Mouse (Mus musculus): Measurements from ENCODE around the gene Zfp870.

The Zfp870 gene

DNA sequence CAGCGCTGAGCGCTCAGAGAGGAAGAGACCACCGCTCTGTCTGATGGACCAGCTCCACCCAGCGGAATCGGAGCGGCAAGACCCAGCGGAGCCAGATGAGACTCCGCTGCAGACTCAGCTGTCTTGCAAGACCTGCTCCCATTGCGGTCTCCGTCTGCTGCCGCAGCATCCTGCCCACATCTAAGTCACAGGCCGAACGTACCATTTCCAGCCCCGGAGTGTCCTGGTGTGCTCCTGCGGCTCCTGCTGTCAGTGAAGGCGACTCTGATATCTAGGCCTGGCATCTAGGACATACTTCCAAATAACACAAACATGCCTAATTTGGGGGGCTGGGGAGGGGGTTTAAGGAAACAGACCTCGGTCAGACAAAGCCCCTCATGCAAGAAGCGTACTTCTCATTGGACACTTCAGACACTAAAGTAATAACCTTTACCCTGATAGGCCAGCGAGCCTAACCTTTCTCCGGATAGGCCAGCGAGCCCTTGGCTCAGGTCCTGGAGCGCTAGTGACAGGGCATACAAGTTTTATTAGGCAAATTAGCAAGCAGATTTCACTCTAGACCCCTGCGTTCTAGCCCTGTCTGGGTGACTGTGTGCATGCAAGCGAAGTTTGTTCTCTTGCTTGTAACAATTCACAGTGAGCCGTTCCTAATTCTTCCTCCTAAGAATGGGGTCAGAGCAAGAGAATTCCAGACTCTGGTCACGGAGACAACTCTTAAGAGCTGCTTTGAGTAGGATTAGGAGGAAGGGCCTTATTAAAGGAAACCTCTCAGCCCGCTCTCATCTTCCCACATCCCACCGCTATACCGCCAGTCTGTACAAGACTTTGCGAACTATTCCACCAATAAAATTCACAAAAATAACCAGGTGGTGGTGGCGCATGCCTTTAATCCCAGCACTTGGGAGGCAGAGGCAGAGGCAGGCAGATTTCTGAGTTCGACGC is at the start of gene Zfp870:
Gene Zfp870, minus strand, starts transcription at position 404 of the 942 bp plus-strand sequence.
- DNase-seq (ENCODE audit: low spot score), result peak; percentile 79

DNA sequence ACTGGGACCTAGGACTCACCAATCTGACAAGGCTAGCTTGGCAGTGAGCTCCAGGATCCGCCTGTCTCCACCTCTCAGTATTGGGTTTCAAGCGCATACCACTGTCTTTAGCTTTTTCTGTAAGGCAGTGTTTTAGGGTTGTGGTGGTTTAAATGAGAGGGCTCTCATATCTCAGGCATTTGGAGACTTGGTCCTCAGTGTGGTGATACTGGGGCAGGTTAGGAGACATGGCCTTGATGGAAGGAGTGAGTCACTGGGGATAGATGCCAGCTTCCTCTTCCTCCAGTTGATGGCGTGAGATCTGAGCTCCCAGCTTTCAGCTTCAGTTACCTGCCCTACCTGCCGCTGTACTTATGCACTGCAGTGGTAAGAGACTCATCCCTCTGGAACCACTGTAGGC is 48.4 kb upstream of the Zfp870 start:
- DNase-seq (ENCODE audit: low spot score), result no peak

DNA sequence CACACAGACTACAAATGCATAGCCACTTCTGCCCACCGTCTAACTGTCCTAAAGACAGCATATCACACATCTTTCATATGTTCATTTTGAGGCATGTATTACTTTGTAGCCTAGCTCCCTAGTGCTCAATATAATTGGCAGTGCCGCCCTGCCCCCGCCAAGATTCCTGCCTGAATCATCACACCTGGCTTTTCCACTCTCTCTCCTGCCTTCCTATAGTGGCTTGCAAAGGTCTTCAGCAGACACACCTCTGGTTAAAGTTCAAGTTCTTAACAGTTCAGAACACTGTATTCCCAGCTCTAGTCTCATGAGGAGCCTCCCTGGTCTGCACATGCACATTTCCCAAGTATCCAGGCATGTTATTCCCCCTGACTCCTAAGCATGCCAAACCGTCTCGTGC is 36.4 kb upstream of the Zfp870 start:
- no peak for DNase-seq (ENCODE audit: low spot score)

DNA sequence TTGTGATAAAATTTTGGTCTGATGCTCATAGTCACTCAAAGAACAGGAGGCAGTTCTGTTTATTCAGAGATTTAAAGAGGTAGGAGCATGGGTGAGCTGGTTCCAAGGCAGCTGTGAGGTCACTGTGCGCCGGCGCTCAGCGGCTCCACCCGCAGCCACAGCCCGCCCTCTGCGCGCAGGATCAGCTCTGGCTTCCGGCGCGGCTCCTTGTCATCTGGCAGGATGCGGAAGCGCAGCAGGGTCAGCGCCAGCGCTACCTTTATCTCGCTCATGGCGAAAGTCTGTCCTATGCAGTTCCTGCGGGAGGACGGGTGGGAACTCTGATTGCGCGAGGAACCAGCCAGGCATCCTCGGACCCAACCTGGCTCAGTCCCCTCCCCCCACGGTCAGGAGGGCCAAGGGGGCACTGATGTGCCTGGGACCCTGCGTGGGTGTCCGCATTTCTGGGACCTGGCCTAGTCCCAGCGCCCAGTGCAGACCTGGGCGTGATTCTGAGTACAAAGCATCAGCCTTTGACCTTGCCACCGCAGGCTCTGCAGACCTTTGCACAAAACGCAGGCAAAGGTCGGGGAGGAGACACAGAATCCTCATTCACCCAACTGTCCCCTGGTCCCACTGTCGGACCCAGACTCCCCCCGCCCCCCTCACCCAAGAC is 33.3 kb upstream of the Zfp870 start:
- peak; percentile 54 for DNase-seq (ENCODE audit: low spot score)

DNA sequence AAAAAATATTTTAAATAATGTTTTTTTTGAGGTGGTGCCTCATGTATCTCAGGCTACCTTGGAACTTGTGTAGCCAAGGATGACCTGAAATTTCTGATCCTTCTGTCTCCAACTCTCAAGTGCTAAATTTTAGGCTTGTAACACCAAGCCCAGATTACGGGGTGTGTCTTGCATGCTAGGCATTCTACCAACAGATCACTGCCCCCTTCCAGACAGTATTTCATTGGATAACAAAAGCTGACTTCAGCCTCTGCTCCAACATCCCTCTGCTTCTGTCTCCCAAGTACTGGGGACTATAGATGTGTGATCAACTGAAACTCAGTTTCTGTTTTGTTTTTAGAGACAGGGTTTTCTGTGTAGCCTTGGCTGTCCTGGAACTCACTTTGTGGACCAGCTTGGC is 32.2 kb upstream of the Zfp870 start:
- no peak for DNase-seq (ENCODE audit: low spot score)

DNA sequence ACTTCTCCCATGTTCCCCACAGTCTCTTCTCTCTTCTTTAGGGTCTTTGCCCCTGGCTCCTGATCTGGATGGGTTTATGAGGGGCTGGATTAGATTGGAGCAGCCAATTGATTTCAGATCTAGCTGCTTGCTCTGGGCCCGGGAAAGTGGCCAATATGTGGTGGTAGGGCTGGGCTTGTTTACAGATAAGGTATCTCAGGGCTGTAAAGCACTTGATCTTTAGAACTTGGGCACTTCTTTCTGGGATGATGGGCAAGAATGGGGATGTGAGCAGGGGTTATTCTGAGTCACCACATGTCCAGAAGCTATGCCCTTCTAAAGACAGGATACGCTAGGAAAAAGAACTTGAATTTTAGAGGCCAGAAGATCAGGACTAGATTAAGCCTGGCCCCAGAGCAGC is 27.7 kb upstream of the Zfp870 start:
- peak; percentile 30 for DNase-seq (ENCODE audit: low spot score)

DNA sequence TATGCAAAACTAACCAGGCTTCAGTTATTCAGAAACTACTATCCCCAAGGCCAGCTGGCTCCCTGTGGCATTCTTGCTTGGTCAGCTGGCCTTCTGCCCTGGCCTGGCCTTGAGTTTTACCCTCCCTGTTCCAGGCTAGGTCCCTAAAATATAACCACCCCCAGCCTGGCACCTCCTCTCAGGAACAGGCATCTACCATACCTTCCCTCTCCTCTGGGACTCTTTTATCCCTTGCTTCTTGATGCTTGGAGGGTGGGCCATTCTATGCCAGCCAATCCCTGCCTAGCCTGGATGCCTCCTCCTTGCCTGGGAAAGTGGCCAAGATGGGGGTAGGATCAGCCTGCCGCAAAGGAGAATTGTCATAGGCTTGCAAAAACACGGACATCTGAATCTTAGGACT is 25.7 kb upstream of the Zfp870 start, which contains the start of gene Cyp4f14:
Gene Cyp4f14, minus strand, starts transcription at position 212 of the 400 bp plus-strand sequence.
- DNase-seq (ENCODE audit: low spot score), result peak; percentile 68

DNA sequence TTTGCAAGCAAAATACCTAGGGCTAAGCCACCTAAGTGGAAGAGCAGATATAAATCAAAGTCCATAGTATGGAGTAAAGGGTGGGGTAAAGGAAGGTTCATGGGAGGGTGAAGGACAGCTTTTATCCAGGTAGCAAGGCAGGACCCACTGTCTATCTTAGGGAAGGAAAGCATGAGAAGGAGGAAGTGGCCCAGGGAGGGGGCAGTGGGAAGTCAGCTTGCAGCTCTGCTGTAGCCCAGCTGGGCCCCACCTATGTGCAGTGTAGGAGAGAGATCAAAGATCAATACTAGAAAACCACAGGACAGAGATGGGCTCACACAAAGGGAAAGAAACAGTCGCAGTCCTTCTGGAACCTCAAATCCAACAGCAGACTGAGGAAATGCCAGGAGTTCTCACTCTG is 24.6 kb upstream of the Zfp870 start:
- no peak for DNase-seq (ENCODE audit: low spot score)

DNA sequence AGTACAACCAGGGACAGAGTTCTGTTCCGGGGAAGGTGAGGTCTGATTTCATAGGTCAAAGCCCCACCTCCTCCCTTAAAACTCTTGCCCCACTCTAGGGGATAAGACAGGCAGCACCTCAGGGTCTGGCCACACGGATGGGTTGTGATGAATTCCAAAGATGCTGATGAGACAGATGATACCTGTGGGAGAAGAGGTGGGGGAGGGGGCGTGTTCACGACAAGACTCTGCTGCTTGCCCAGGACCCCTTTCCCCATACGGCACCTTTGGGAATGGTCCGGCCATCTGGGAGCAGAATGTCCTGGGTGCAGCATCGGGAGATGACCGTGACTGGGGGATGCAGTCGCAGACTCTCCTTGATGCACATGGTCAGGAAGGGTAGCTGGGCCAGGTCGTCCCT is 14.7 kb upstream of the Zfp870 start:
- no peak for DNase-seq (ENCODE audit: low spot score)

DNA sequence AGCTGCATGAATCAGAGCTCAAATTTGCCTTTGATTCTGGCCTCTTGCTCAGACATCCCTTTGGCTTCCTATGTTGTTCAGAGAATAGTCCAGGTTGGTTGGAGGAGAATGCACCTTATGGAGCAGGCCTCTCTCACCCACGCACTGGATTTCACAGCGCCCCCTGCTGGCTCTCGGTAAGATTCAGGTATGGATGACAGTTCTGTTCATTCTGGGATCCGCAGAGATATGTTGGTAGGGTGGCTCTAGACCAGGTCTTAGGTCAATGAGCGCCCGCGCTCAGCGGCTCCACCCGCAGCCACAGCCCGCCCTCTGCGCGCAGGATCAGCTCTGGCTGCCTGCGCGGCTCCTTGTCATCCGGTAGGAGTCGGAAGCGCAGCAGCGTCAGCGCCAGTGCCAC is 13.8 kb upstream of the Zfp870 start:
- DNase-seq (ENCODE audit: low spot score), result no peak

DNA sequence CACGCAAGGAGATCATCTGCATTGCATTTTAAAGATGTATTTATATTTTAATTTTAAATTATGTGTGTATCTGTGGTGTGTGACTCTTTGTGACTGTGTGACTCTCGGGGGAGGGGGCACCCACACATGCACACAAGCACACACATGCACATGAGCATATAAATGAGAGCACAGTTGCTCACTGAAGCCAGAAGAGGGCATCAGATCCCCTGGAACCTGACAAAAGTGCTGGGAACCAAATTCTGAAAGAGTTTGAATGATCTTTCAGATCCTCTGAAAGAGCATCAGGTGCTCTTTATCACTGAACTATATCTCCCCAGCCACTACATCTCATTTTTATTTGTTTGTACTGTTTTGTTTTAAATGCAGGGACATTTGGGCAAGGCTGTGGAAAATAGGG is 13.0 kb upstream of the Zfp870 start:
- no peak for DNase-seq (ENCODE audit: low spot score)

DNA sequence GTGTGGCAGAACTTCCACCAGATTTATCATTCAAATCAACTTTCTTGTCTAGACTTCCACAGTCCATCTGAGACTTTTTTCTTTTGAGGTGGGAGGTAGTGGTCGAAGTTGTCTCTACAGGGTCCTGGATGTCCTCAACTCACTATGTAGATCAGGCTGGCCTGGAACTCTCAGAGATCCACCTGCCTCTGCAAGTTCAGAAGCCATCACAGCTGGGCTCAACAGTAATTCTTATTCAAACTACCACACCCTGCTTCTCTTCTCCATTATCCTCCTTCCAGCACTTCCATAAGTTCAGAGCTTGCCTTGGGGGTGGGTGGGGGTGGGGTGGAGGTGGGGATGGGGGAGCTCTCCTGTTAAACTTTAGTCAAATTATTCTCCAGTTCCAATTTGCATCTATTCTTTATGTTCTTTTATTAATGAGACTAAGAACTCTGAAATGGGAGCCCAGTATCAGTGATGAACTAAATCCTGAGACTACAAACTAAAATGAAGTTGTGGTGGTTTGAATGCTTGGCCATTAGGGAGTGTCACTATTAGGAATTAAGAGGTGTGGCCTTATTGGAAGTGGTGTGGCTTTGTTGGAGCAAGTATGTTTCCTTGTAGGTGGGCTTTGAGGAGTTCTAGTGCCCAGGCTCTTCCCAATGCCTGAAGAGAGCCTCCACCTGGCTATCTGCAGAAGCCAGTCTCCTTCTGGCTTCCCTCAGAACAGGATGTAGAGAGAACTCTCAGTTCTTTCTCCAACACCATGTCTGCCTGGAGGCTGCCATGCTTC is 10.5 kb upstream of the Zfp870 start:
- no peak for DNase-seq (ENCODE audit: low spot score)

DNA sequence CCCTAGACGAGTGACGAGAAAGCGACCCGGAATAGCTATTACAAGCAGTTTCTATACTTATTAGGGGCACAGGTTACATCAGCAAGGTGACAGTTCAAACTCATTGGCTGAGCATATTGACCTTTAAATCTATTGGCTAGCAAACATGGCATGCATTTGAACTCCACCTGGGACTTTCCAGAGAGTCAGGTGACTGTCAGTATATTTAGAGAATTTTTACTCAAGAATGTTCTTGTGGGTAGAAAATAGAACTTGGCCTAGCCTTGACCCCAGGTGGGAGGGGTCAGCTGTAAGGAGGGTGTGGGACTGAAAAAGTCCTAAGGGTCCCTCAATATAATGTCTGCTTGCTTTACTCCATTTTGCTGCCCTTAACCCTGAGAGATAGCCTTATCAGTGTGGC is 4.0 kb upstream of the Zfp870 start:
- no peak for DNase-seq (ENCODE audit: low spot score)

DNA sequence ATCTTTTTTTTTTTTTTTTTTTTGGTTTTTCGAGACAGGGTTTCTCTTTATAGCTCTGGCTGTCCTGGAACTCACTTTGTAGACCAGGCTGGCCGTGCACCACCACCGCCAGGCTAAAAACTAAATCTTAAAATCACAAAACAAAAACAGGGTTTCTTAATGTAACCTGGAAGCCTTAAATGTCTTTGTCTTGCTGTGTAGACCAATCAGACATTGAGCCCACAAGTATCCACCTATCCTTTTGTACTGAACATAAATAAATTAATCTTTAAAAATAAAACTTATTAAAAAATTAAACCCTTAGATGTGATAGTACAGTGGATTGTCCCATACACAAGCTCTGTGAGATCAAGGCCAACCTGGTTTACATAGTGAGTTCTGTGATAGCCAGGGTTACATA is 2.5 kb upstream of the Zfp870 start:
- no peak for DNase-seq (ENCODE audit: low spot score)

DNA sequence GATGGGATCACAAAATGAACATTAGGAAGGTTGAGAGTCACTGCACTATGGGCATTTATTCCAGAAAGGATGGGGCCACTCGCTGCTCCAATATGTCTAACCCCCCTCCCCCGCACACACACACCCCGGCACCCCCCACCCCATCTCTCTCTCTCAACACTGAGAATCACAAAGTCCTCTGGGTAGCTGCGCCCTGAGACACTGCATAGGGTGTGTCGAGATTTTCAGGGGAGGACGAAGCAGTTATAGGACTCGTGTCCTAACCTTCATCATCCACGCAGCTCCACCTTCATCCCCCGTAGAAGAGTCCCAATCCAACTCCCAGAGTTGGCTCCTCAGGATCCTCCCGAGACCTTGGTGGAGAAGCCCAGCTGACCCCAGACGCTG is 597 bp downstream of the Zfp870 start:
- no peak for DNase-seq (ENCODE audit: low spot score)

DNA sequence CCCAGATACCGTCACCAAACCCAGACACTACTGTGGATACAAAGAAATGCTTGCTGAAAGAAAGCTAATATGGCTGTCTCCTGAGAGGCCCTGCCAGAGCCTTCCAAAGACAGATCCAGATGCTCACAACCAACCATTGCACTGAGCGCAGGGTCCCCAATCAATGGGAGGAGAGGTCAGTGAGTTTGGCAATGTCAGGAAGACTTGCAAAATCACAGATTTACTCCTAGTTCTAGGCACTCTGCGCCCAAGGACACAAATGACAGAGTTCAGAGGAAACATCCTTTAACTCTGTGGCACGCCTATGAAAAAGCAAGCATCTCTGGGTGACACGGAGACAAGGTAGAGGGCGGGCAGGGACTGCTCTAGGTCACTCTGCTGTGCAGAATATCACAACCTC is 1.8 kb downstream of the Zfp870 start:
- DNase-seq (ENCODE audit: low spot score), result no peak

DNA sequence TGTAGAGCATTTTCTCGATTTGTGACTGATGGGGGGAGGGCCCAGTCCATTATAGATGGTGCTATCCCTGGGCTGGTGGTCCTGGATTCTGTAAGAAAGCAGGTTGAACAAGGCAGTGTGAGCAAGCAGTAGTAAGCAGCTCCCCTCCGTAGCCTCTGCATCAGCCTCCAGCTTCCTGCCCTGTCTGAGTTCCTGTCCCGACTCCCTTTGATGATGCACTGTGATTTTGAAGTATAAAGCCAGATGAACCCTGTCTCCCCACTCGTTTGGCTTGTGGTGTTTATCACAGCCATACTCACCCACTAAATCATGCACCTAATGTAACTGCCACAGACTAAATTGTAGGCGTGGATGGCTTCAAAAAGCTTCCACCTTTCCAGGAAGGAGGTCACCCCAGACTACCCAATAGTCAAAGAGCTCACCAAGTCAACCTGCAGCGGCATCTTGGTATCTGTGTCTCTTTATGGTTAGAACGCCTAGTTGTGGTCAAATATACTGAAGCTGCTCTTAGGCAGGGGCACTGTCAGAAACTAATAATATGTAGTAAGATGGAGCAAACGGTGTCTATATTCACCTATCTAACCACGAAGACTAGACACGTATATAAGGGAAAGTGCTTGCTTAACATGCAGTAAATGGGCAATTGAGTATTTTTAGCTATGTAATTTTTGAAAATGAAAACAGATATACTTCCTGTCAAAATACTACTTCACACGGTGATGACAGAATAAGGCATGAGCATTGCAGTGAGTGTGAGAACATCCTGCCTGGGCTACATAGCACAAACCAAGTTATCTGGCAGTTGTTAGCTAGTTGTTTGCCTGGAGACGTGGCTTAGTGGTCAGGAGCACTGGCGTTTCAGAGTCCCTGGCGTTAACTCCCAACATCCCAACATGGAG is 10.9 kb downstream of the Zfp870 start:
- no peak for DNase-seq (ENCODE audit: low spot score)

DNA sequence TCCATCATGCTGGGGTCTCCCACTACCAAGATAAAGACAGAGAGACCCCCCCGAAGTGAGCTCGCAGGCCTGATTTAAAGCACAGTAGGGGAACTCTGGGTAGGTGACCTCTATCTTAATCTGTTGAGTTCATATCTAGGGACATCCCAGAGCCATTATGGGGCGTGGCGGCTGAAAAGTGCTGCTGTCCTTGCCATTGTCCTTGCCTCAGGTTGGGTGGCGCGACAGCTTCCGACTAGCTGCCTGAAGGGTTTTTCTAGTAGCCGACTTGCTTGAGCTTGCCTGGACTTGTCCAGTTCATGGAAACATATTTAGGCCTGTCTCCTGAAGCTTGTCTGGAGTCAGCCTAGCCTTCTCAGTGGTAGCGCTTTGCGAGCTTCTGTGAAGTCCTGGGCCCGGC is 12.7 kb downstream of the Zfp870 start:
- DNase-seq (ENCODE audit: low spot score), result no peak

DNA sequence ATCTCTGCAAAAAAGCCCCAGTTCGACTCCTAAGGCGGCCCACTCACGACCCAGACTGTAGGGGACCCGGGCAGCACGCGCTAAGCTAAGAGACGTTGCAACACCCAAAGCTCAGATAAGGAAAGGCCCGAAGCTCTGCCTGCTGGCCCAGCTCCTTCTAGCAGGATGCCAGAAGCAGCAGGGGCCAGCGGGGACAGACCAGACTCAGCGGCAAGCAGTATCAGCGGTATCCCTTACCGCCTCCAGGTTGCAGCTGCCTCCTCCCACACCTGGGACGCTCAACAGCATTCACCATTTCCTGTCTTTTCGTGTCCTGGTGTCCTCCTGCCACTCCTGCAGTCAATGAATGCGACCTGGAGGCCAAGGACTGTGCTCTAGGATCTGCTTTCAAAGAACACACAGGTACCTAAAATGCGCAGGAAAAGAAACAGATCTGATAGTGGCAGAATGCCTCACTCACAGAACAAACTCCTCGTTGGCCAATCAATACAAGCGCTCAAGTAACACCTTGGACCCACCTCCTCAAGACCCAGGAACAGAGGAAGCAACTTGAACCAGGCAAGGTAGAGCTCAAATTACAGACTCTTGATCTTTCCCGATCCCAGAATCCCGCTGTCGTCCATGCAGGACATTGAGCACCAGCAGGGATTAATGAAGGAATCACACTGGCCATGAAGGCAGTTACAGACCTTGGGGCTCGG is 13.8 kb downstream of the Zfp870 start:
- DNase-seq (ENCODE audit: low spot score), result no peak

DNA sequence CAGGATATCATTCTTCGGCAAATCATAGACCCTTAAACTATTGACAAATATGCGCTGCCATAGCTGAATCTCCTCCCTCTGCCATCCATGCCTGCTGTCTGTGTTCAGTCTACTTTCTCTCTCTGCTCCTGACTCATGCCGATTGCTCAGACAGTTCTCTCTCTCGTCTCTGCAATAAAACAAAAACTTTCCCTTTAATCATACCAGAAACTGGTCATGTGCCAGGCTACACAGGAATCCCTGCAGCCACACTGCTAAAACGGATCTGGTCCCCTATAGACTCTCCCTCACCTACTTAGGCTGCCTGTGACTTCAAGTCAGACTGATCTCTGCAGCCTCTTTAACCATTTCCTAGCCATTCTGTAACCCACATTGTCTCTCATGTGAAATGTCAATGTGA is 18.7 kb downstream of the Zfp870 start:
- DNase-seq (ENCODE audit: low spot score), result no peak

DNA sequence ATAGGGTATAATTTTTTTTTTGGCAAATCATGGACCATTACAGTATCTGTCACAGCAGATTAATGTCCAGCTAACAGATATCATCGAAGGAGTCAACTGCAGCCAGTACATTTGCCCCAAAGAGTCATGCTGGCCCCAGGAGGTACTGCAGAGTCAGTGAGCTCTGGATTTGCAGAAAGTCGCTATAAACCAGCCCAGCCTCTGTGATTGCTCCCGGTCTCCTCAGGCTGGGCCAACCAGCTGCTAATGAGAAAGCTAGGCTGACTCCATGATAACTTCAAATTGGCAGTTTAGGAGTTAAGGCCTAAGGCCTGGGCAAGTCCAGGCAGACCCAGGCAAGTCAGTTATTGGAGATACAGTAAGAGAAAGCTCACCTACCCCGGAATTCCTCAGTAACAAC is 19.4 kb downstream of the Zfp870 start:
- DNase-seq (ENCODE audit: low spot score), result no peak

Data from ovary, adult 18-20 months (tissue).